In the genomic region with DNA sequence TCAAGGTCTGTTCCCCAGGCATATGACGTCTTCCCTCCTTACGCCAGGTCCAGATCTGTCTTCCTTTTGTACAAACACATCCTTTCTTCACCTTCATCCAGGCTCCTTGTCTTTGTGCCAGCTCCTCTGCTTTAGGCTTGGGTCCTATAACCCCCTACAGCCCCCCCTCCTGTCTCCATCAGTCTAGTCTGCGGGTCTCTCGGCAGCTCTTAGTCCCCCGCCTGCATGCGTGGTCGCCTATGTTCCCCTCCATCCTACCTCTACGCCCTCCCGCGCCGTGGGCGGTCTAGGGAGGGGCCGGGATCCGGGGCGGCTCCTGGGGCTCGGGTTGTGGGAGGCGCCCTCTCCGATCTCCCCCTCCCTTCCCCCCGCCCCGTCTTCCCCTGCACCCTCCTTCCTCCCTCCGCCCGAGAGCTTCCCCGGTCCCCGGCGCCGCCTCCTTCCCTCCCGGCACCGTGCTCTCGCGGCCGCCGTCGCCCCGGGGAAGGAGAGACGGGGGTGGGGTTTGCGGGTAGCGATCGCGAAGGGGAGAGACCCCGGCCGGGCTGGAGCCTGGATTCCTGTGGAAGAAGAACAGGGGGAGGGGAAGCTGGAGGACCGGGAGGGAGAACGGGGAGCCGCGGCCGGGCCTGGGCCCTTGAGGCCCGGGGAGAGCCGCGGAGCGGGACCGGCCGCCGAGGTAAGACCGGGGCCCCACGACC, we compare ENCODE assay signal across 8 mouse cellular contexts. TPM values are rescaled to one million over a fixed set of nuclear protein-coding genes. Genes with fewer than 3 reads are reported as not detected.
DNase-seq lines count a peak whose midpoint lies in the region; ATAC-seq and TF ChIP-seq lines count a peak whose summit lies in the region.

Gabbr1 (plus strand) TSS at position 356 of the 701 bp plus-strand sequence.

- 1% methylated on average over 33 of the region's 55 CpGs for WGBS in lung, embryonic 15.5 days
- WGBS in thymus, adult 2 months: under 1% methylated on average over 53 of the region's 55 CpGs

- TF ChIP-seq CTCF in thymus, adult 2 months (IDR thresholded peaks at IDR 0.05; ENCODE audit: borderline replicate concordance, control insufficient read depth, extremely low read depth, insufficient read depth, low read length, poor library complexity): 0 out of 2 replicates have a peak, but pooled peaks have one; percentile 9

- intact Hi-C loops in heart, postnatal 36 days (cut with DNase I): loop anchor here (2.0 to 5.0 kb wide), 5 partner anchors 43 to 203 kb away; partner anchors contain the start of genes Trim31, Znrd1 and Znrd1as

- peak; percentile 44; the same call in 1 of the 2 replicates for TF ChIP-seq POLR2A in thymus, adult 2 months (IDR thresholded peaks at IDR 0.05; ENCODE audit: control insufficient read depth, extremely low read depth, insufficient read depth, low read length, poor library complexity)

- peaks cover 7% of the 10 kb centered on the region for H3K36me3 ChIP-seq in ES-E14 (ENCODE audit: control insufficient read depth, insufficient read depth, low read length, poor library complexity, severe bottlenecking)
- H3K36me3 ChIP-seq in lung, embryonic 15.5 days: no peaks in the 10 kb centered on the region
- no peaks in the 10 kb centered on the region for H3K36me3 ChIP-seq in thymus, adult 2 months (ENCODE audit: control insufficient read depth, insufficient read depth, low read length)

- peaks cover 2 to 9% of the 10 kb centered on the region in 2 experiments; a peak in 2 of 4 replicates for H3K4me1 ChIP-seq in ES-E14 (ENCODE audit: control insufficient read depth in 2 of 2, insufficient read depth in 2 of 2, low read length in 2 of 2, poor library complexity in 1 of 2)
- peaks cover 40% of the 10 kb centered on the region for H3K4me1 ChIP-seq in lung, embryonic 15.5 days
- H3K4me1 ChIP-seq in thymus, adult 2 months (replicated peaks; ENCODE audit: control insufficient read depth, insufficient read depth, low read length): peaks cover 30% of the 10 kb centered on the region

- H3K27me3 ChIP-seq in lung, embryonic 15.5 days: peaks cover 9% of the 10 kb centered on the region; the same call in 1 of the 2 replicates
- peaks cover 7% of the 10 kb centered on the region for H3K27me3 ChIP-seq in thymus, adult 2 months (ENCODE audit: control insufficient read depth, insufficient read depth, low read length)

- H3K27ac ChIP-seq in ES-E14 (ENCODE audit: insufficient read depth, low read depth, low read length, poor library complexity, severe bottlenecking): peak within 1 kb of the TSS; percentile 90
- peak within 1 kb of the TSS; percentile 85 for H3K27ac ChIP-seq in lung, embryonic 15.5 days
- H3K27ac ChIP-seq in thymus, adult 2 months (ENCODE audit: control insufficient read depth, insufficient read depth, low read length): peak within 1 kb of the TSS; percentile 54

- peak within 1 kb of the TSS; percentile 93 for H3K9ac ChIP-seq in ES-E14 (ENCODE audit: insufficient read depth, low read depth, low read length, poor library complexity, severe bottlenecking)
- H3K9ac ChIP-seq in lung, embryonic 15.5 days: peak within 1 kb of the TSS; percentile 90

- in situ Hi-C loops in ES-E14 (cut with MboI; ENCODE audit: low sequenced_read_pairs in 2 of 2, unreplicated experiment in 2 of 2): no loop called here

- H3K9me3 ChIP-seq in ES-E14 (ENCODE audit: control insufficient read depth, insufficient read depth, low read depth, low read length): no peaks in the 10 kb centered on the region
- H3K9me3 ChIP-seq in lung, embryonic 15.5 days: no peaks in the 10 kb centered on the region

- peak; percentile 90 for DNase-seq in ES-E14 (ENCODE audit: low read depth, low spot score)
- peak; percentile 90 for DNase-seq in cerebellum, adult 11-12 months
- peak; percentile 74 for DNase-seq in forelimb bud, embryonic 11.5 days (ENCODE audit: low read depth, low spot score)
- DNase-seq in heart, postnatal 36 days: peak; percentile 75 to 84
- peak; percentile 71 to 73 for DNase-seq in layer of hippocampus, adult 8-10 months (ENCODE audit: low spot score in 2 of 2)
- DNase-seq in ovary, adult 18-20 months (ENCODE audit: low spot score): peak; percentile 79
- peak; percentile 88 for DNase-seq in thymus, adult 2 months

- peak within 1 kb of the TSS; percentile 92 to 97 for H3K4me3 ChIP-seq in ES-E14 (ENCODE audit: insufficient read depth in 1 of 2, low read depth in 1 of 2, low read length in 2 of 2, poor library complexity in 1 of 2, severe bottlenecking in 1 of 2)
- H3K4me3 ChIP-seq in lung, embryonic 15.5 days: peak within 1 kb of the TSS; percentile 91
- peak within 1 kb of the TSS; percentile 88 for H3K4me3 ChIP-seq in thymus, adult 2 months (ENCODE audit: control insufficient read depth, insufficient read depth, low read length)

- peak within 1 kb of the TSS; percentile 96 for H3K4me2 ChIP-seq in lung, embryonic 15.5 days

- ATAC-seq in lung, embryonic 15.5 days (ENCODE audit: borderline replicate concordance, extremely low read depth, low FRiP score, low TSS enrichment): peak; percentile 91

TF ChIP-seq in ES-E14, 5 proteins besides CTCF, POLR2A, EP300 and RAD21:
- TF ChIP-seq ZC3H11A (IDR thresholded peaks at IDR 0.05; ENCODE audit: borderline replicate concordance, low read depth, low read length) (no peak), MAFK (IDR thresholded peaks at IDR 0.05; ENCODE audit: insufficient read depth, low read depth, low read length) (no peak), CHD2 (IDR thresholded peaks at IDR 0.05; ENCODE audit: low read depth, low read length) (no peak), ZNF384 (IDR thresholded peaks at IDR 0.05; ENCODE audit: low read depth, low read length) (no peak), HCFC1 (IDR thresholded peaks at IDR 0.05; ENCODE audit: borderline replicate concordance, insufficient read depth, low read length) (no peak)

RNA-seq across cellular contexts. Expression of gene Gabbr1, which starts in this region (rescaled TPM):
- total RNA-seq in ES-E14 (2012; rRNA removed): 60.9 and 106 TPM in 2 replicates
- 1 to 10 TPM; 8.6 to 9.4 TPM for total RNA-seq in heart, postnatal 36 days (2021)
- total RNA-seq in layer of hippocampus, adult 8-10 months (2022): 100 to 1,000 TPM; 595 to 693 (median 673) TPM
- 9.4 and 9.7 TPM in 2 replicates for polyA plus RNA-seq in lung, embryonic 15.5 days (2015; fragmentation: Nextera tagmentation; extraction: Ambion mirVana)
- polyA plus RNA-seq in thymus, adult 2 months (2012; rRNA removed): 124 and 135 TPM in 2 replicates

Comparison
In these comparisons a context has a peak if more than half of its experiments do, and no peak if none do; other contexts are left out.
1. Peak in every context shown above with its lines: DNase-seq, ATAC-seq, H3K4me3 ChIP-seq and H3K27ac ChIP-seq.
2. RNA of gene Gabbr1 (polyA plus RNA-seq): 124 to 135 TPM in thymus, adult 2 months; 9.4 to 9.7 TPM in lung, embryonic 15.5 days; every median in the first group is over 10 times any median in the second.